Mouse (Mus musculus) monocyte, adult 5-6 weeks (primary cell): Measurements from ENCODE around the gene Vapb. TPM values are rescaled to one million over a fixed set of nuclear protein-coding genes. Genes with fewer than 3 reads are reported as not detected.
"Not testable (repeated sequence)": the region's sequence is repeated elsewhere in the genome, so short reads cannot be mapped to it uniquely, and the experiment has no call there.

ENCODE experiments used
- ATAC-seq: fragments of 153-309, 156-312 bp; replicated peaks from 2 replicates; pipeline ENCODE4 v1.8.0; 2017; ENCODE audit warnings: mild to moderate bottlenecking; ENCODE audit not compliant: low TSS enrichment, insufficient number of reproducible peaks, severe bottlenecking, poor library complexity, low FRiP score
- total RNA-seq: library from RNA; stranded (forward); fragments of 200-1000, 200-491, 200-594 nt; gene quantifications from 3 replicates; pipeline ENCODE4 v1.2.3, GENCODE M21; 2017

Gene Vapb
- total RNA-seq, result 82.5 to 116 TPM (median 97.7 TPM) in 3 replicates

DNA sequence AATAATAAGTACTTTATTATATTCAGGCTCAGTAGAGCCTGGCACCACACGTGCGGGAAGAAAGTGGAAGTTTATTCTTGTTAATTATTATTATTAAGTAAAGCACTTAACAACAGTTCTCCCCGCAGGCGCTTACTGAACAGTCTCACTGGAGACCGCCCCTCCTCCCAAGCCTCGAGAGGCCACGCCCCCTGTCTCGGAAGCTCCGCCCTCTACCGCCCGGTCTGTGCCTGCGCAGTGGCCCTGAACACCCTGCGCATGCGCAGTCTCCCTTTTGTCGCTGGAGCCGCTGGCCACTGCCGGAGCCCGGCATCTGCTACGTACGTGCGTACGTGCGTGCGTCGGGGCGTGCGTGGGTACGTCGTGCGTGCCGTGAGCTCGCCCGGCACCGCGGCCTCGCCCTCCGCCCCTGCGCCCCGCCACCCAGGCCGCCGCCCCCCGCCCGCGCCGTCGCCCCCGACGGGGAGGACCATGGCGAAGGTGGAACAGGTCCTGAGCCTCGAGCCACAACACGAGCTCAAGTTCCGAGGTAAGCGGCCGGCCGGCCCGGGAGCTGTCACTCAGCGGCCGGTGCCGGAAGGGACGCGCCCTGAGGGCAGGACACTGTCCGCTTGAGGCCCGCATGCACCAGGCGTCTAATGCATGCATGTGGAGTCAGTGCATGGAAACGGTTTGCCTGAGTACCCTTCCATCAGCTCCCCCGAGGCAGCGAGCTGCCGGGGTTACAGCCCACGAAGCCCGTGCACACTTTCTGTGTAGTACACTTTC lies at the start of gene Vapb:
TSS of gene Vapb (plus strand) at position 290 of the 768 bp plus-strand sequence.
- peak; percentile 94 for ATAC-seq

DNA sequence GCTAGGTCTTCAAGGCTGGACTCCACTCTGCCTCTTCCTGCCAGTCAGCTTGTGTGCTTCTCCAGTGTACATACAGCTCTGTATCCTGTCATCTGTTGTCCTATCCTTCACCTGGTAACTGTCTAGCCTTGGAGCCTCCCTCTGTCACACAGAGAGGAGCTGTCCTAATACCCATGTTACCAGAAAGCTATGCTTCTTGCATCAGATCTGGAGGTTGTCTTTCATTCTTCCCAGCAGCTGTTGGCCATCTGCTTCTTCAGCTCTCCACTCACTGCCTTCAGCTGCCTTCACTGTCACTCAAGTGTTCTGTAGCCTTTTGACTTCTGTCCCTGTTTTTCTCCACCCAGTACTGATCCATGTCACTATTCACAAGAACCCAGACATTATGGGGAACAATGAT lies 47.5 kb upstream of the Vapb start:
- ATAC-seq, result no peak

DNA sequence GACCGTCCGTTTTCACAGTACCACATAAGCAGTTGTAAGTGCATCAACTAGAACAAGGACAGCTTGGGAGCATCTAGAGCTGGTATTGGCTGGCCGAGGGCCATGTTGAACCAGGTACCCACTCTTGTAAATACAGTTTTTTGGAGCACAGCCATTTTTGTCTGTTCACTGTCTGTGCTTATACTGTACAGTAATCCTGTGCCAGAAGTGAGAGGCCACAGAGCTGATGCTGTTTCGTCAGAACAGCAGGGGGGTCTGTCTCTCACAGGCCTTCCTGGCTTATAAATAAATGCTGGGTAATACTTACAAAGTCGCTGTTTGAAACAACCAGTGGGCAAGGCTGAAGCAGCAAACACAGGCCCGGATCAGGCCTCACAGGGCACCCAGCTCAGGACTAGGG lies 45.6 kb upstream of the Vapb start:
- no peak for ATAC-seq

DNA sequence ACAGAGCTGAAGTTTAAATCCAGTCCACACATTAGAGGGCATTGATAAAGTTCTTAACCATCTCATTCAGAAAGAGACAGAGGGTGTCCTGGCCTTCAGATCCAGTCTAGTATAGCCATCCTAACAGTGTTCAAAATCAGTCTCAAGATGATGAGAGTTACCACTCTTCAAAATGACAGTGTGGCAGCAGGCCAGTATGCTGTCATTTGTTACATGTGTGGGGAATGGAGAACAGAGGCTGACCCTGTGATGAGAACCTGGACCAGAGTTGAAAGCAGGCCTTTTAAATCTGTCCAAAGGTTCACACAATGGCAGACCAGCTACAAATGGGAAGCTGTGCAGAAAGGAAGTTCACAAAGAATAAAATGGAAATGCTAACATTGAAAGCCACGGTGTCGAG lies 44.6 kb upstream of the Vapb start:
- no peak for ATAC-seq

DNA sequence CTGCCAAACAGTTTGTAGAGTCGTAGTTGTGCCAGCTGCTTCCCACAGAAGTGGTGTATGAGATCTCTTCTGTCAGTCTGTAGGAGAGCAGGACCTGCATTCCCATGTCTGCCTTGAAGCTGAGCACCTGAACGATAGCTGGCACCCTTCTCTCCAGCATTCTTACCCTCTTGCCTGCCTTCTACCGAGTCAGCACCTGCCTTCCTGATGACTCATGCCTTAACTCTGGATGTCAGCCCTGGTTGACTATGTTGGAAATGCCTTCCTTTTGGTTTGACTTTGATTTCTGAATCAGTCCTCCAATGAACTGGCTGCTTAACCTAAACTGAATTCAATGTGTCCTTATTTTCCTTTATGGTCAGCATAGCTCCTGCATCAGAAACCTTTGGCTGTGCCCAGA lies 38.5 kb upstream of the Vapb start:
- ATAC-seq, result no peak

DNA sequence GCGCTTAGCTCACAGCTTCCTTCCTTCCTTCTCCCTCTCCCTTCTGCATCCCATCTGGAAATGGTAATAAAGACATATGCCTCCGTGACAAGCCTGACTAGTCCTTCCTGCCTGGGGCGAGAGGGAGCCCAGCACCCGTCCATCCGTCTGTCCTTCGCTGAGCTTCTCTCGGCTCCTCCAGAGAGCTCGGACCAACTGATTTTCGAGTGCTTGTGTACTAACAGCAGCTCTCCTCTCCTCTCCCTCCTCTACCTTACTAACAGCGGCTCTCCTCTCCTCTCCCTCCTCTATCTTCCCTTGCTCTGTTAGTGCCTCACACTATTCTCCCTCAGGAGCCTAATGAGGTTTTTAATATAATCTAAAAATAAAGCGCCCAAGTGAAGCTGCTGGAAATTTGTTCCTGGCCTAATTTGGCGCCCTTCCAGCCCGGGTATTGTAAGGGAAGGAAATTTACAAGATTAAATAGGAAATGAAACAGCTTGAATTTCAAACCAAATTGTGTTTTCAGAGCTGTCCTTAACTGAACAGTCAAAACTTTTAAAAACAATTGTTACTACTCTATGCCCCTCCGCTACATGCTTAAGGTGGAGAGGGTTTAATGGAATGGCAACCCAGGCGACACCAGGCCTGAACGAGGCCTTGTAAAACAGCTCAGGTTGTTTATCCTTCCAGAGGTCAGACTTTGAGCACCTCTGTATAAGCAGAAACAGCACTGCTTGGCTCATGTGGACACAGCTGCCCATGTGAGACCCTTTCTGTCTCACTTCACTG lies 35.0 kb upstream of the Vapb start:
- no peak for ATAC-seq

DNA sequence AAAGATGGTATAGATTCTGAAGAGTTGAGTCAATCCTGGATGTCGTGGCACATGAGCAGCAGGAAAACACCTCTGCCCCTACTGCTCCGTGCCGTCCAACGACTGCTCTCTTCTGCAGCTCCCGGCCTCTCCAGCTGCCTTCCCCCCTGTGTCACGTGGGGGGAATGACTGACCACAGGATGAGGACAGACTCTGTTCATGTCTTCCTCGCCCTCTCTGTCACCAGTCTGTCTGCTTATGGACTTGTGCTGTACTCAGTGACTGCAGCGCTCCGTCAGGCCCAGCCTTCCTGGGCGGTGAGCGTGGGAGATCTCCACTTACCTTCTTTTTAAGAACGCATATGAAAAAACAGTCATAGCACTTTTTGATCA lies 34.5 kb upstream of the Vapb start:
- no peak for ATAC-seq

DNA sequence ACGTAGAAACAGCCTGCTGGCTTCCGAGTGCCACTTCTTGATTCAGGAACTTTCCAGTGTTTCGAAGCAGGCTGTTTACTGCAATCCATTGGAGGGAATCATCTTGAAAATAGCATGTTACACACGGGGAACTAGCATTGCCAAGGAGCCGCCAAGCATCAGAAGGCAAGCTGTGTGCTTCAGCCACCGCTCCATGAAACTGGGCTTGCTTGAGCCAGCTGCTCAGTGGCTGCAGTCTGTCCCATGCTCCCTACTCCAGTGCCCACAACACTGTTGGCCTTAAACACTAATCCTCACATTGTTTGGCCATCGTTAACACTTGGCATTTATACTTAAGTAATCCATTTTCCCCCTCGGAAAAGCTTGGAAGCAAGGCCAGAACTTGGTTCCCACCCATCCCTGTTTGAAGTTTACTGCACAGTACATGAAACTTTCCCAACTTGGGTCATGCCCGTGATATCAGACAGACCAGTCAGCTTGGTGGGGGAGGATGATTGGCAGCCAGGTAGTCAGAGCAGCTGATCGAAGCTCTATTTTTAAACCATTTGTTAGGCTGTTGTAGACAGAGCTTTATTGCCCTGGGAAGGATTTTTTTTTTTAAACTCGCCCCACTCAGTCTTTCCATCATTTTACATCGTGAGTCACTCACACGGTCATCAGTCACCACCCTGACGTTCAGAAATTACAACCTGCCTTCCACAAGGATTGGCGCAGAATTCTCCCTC lies 31.3 kb upstream of the Vapb start:
- no peak for ATAC-seq

DNA sequence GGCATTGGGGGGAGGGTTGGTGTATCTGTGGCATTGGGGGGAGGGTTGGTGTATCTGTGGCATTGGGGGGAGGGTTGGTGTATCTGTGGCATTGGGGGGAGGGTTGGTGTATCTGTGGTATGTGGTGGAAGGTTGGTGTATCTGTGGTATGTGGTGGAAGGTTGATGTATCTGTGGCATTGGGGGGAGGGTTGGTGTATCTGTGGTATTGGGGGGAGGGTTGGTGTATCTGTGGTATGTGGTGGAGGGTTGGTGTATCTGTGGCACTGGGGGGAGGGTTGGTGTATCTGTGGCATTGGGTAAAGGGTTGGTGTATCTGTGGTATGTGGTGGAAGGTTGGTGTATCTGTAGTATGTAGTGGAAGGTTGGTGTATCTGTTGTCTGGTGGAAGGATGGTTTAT lies 29.7 kb upstream of the Vapb start:
- ATAC-seq, result 0 out of 2 replicates have a peak, but pooled peaks have one; percentile 24

DNA sequence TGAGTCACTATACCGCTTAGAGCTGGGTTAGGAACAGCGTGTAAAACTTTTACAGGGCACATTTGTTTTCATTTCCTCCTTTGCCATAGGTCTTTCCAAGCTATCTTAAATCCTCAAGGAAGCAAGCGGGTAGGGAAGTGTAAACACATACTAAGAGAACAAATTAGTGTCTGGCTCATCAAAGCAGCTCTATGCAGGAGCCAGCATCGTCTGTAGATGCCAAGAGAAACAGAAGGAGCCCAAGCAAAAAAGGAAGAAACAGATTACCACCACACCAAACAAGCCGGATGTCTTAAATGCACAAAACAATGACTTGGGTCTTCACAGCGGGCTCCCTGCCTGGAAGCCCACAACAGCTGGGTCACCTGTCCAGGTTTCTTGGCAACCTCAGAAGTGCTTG lies 27.1 kb upstream of the Vapb start:
- ATAC-seq, result no peak

DNA sequence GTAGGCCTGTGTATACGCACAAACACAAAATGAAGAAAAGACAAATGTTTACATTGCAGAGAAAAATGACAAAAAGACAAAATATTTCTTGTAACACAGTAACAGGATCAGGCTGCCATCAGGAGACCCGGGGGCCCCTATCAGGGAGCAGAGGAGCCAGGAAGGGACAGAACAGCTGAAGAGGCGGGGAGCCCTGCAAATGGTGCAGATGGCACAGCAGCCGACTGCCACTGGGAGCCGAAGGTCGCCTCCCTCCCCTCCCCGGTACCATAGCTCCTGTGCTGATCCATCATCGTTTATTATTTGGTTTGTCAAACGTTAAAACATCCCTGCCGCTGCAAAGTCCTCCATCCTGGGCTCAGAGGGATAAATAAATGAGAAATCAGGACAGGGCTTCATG lies 24.7 kb upstream of the Vapb start:
- no peak for ATAC-seq

DNA sequence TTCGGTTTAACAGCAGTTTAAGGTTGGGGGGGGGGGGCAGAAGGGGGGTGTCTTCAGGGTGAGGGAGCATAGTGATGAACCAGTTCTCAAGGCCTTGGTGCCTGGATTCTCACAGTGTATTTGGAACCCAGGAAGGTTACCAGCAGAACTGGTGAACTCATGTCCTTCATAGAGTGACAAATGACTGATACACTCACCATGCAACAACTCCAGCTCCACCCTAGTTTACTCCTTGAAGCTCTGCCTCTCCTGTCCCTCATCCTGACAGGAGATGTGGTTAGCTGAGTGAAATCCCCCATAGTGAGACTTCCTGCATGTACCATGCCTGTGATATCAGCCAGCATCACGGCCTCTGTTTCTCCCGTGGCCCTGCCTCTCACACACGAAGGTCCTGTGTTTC lies 24.1 kb upstream of the Vapb start:
- no peak for ATAC-seq

DNA sequence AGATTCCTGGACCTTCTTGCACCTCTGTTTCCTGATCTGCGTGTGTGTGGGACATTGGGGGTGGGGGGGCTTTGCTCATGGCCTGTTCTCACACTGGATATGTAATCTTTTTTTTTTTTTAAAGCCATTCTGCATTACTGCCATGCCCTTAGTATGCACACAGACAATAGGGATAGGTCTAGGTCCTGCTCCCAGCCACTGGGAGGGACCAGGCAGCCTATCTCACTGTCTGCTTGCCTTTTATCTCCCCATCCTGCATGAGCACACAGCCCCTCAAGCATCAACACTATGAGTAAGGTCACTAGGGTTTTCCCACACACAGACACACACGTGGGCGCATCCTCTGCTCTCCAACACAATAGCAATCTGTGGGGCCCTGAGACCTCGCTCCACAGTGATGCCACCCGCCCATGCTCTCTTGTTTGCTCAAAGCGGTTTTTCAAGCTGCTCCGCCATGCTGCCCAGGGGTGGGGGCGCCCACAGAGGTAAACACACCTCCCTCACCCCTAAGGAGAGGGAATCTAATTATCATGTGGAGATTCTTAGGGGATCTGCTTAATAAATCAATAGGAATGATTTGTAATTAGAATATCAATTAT lies 22.6 kb upstream of the Vapb start:
- no peak for ATAC-seq

DNA sequence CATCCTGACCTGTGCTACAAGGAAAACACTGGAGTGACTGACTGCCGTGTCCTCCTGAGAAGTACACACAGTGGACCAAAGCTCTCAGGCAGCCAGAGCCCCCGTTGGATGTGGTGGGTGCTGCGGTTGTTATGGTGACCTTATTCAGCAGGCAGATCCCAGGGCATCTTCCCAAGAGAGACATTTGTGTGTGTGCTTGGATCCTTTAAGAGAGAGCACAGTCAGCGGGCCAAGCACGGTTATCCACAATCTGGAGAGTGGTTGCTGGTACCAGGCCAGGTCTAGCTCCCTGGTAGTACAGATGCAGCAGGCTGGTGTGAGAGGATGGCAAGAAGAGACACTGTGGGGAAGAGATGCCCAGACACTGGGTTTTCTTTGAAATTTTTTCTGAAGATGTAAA lies 20.3 kb upstream of the Vapb start:
- no peak for ATAC-seq

DNA sequence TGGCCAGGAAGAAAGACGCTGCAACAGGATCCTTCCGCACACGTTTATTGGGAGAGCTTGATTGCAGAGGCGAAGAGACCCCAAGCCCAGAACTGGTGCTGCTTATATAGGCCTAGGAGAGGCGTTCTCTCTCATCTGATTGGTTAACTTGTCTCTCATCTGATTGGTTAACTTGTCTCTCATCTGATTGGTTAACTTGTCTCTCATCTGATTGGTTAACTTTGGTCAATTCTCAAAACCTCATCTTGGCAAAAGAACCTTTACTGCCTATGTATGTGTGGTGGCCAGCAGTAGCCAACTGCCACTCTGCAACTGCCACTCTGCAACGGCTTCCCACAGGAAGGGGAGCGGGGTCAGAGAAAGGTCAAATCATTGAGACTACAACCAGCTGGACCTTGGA lies 18.2 kb upstream of the Vapb start, which contains the start of gene 1700010B08Rik:
TSS of gene 1700010B08Rik (plus strand) at position 301 of the 400 bp plus-strand sequence.
- ATAC-seq, result not testable (repeated sequence)

DNA sequence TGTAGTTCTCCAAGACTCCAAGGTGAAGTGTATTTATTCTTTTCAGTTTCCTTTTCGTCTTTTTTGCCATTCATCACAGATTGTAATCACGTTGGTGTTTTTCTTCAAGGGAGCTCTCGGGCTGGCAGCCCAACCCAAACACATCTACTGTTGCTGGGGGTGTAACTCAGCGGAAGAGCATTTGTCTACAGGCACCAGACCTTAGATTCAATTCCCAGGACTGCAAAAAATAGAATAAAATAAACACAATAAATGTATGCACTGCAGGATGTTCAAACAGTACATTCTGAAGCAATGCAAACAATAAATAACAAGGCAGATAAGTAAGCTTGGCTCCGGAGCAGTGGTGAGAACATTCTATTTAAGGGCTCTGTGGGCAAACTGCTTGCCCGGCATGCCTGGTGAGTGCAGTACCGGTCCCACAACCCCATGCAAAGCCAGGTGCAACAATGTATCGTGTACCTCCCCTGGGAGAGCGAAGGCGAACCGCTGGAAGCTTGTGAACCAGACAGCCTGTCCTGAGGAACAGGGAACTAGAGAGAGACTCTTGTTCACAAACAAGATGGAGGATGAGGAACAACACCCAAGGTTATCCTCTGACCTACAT lies 15.0 kb upstream of the Vapb start:
- no peak for ATAC-seq

DNA sequence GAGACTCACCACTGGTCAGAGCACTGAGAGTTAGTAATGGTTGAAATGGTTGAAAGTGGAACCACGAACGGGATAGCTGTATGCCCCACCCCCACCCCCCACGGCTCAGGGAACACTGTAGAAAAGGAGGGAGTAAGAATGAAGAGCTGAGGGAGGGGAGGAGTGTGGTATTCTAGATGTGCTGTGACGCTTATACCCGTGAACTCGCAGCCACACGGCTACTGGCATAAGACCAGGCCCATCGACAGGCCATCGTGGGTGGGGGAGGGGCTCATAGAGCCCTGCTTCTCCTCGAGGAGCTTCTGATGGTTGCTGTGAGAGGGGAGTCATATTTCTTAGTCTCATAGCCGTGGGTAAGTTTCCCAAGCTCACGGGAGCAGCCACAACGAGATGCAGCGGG lies 12.9 kb upstream of the Vapb start:
- ATAC-seq, result no peak

DNA sequence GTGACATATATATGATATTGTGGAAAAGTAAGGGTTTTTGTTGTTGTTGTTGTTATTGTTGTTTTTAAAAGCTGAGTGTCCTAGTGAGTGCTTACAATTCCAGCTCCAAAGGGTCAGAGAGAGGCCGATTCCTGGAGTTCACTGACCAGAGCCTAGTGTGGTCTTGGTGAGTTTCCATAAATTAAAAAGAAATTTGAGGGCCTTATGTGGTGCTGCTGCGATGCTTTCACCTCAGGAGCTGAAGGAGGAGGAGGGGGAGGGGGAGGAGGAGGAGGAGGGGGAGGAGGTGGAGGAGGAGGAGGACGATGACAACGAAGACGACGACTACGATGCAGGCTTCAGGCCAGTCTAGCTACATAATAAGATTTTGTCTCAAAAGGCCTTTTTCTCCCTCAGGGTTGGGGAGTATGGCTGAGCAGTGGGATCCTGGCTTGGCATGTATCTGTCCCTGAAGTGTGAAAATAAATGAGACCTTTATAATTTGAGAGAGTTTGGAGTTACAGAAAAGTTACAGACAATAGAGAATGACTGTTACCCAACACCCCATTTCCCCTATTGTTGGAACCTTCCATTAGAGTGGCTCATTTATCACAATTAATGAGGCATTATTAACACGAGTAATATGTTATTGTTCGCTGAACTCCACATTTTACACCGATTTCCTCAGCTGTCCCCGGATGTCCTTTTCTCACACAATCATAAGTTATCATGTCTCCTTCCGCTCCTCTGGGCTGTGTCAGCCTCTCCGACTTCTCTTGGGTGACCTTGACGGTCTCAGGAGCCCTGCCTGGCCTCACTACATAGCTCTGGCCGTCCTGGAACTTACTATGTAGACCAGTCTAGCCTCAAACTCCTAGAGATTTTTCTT lies 12.1 kb upstream of the Vapb start:
- ATAC-seq, result no peak
